In the genomic region with DNA sequence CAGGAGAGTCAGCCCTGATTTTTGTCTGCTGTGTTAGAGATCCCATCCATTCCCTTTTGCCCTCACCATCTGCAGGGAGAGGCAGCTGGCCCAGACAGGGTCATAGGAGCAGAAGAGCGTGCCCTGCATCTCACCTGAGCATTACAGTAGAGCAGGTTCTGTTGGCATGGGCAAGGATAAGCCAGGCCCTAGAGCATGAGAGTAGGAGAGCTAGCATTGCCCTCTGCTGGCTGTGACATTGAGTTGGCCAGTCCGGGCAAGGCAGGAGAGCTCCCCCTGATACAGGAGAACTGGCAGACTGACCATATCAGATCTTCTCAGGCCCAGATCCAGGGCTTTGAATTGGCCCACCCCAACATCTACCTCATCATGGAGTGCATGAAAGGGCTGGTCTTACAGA, we compare ENCODE assay signal across 11 mouse cellular contexts.
A peak's percentile ranks its signal among the peaks of the same experiment; 100 is the strongest.
DNase-seq lines count a peak whose midpoint lies in the region; ATAC-seq and TF ChIP-seq lines count a peak whose summit lies in the region.
"Had no signal": no experiment of that assay in that cellular context is flagged by ENCODE, and none has a peak within 500 bp of the region (broad histone marks: within the 10 kb centered on the region; RNA-seq: fewer than 3 reads in every experiment).

No protein-coding gene starts in this region.

- H3K9ac ChIP-seq in lung, embryonic 15.5 days: no peak overlapping the region
- no peak overlapping the region for H3K9ac ChIP-seq in hindbrain, postnatal 0 days (replicated peaks; ENCODE audit: low read length)

- no peaks in the 10 kb centered on the region for H3K9me3 ChIP-seq in lung, embryonic 15.5 days
- H3K9me3 ChIP-seq in hindbrain, postnatal 0 days (ENCODE audit: low read length): no peaks in the 10 kb centered on the region

- no peaks in the 10 kb centered on the region for H3K4me1 ChIP-seq in lung, embryonic 15.5 days
- H3K4me1 ChIP-seq in hindbrain, postnatal 0 days (ENCODE audit: insufficient read depth, low read length): no peaks in the 10 kb centered on the region

- peak; percentile 3 to 5 for DNase-seq in cerebellum, adult 18-20 months
- no peak for DNase-seq in cerebellum, adult 8-10 months
- DNase-seq in lung, postnatal 25 days (ENCODE audit: low spot score): no peak
- peak; percentile 73 for DNase-seq in Muller cell, postnatal 12 days (ENCODE audit: inconsistent ontology term)
- no peak for DNase-seq in hindbrain, postnatal 0 days (ENCODE audit: low spot score)
- DNase-seq in frontal cortex, postnatal 36 days (ENCODE audit: low spot score in 2 of 2): no peak
- no peak for DNase-seq in right cerebral cortex, adult 2 months (ENCODE audit: low spot score in 2 of 2)
- DNase-seq: heart, adult 2 months; heart, postnatal 4 days; spleen, adult 18-20 months had no signal

- TF ChIP-seq CTCF in hindbrain, postnatal 0 days (IDR thresholded peaks at IDR 0.05; ENCODE audit: low read depth): 0 out of 2 replicates have a peak, but pooled peaks have one; percentile 10

- WGBS in lung, embryonic 15.5 days: 55% methylated on average over 2 of the region's 2 CpGs
- 77% methylated on average over 2 of the region's 2 CpGs for WGBS in hindbrain, postnatal 0 days

- no peak overlapping the region for H3K27ac ChIP-seq in lung, embryonic 15.5 days
- H3K27ac ChIP-seq in hindbrain, postnatal 0 days: no peak overlapping the region
- H3K27ac ChIP-seq: heart, adult 2 months had no signal

- H3K4me3 ChIP-seq in lung, embryonic 15.5 days: no peak overlapping the region
- no peak overlapping the region for H3K4me3 ChIP-seq in hindbrain, postnatal 0 days (ENCODE audit: low read length)
- H3K4me3 ChIP-seq: heart, adult 2 months had no signal

- no peaks in the 10 kb centered on the region for H3K27me3 ChIP-seq in lung, embryonic 15.5 days
- no peaks in the 10 kb centered on the region for H3K27me3 ChIP-seq in hindbrain, postnatal 0 days (ENCODE audit: insufficient read depth, low read length)

- ATAC-seq in lung, embryonic 15.5 days (ENCODE audit: borderline replicate concordance, extremely low read depth, low FRiP score, low TSS enrichment): peak; percentile 31; the same call in 1 of the 2 replicates
- ATAC-seq in hindbrain, postnatal 0 days: no peak

- H3K4me2 ChIP-seq in lung, embryonic 15.5 days: no peak overlapping the region
- no peak overlapping the region for H3K4me2 ChIP-seq in hindbrain, postnatal 0 days (ENCODE audit: low read depth, low read length)

- H3K36me3 ChIP-seq in lung, embryonic 15.5 days: no peaks in the 10 kb centered on the region
- H3K36me3 ChIP-seq in hindbrain, postnatal 0 days (ENCODE audit: insufficient read depth, low read length): no peaks in the 10 kb centered on the region

Comparison
In these comparisons a context has a peak if more than half of its experiments do, and no peak if none do; other contexts are left out.
1. DNase-seq: peak in cerebellum, adult 18-20 months (2 of 2) and Muller cell, postnatal 12 days (single experiment); none in cerebellum, adult 8-10 months (single experiment), lung, postnatal 25 days (single experiment), hindbrain, postnatal 0 days (single experiment), frontal cortex, postnatal 36 days (0 of 2) and right cerebral cortex, adult 2 months (0 of 2).